Mouse (Mus musculus): ENCODE measurements at regions not wholly inside any gene's neighbourhood (a gene's known extent, or its start where the extent isn't known, plus 50 kb on each side); places are given as distances from the start of the nearest gene placed in this dataset.

- Histone ChIP-seq H3K27ac (replicated peaks) (no peak overlapping the region), H3K27me3 (ENCODE audit: low read depth, poor library complexity, severe bottlenecking) (peaks cover 6% of the 10 kb centered on the region; the same call in 1 of the 2 replicates), H3K36me3 (no peaks in the 10 kb centered on the region), H3K4me1 (peaks cover 11% of the 10 kb centered on the region), H3K4me3 (no peak overlapping the region), H3K9me3 (replicated peaks) (no peaks in the 10 kb centered on the region)
- 9% methylated on average over 3 of the region's 3 CpGs for WGBS
- no peak for DNase-seq (ENCODE audit: low spot score)
Measured at GRCm38 (mm10) chr2:61246691-61247258, 283.8 kb upstream of the Rbms1 start.

- no peaks in the 10 kb centered on the region for H3K9me3 ChIP-seq (replicated peaks)
- peaks cover 11% of the 10 kb centered on the region for H3K4me1 ChIP-seq
- no peaks in the 10 kb centered on the region for H3K36me3 ChIP-seq
- H3K4me3 ChIP-seq: no peak overlapping the region
- no peak for DNase-seq (ENCODE audit: low spot score)
- no peak overlapping the region for H3K27ac ChIP-seq (replicated peaks)
- peaks cover 6% of the 10 kb centered on the region; the same call in 1 of the 2 replicates for H3K27me3 ChIP-seq (ENCODE audit: low read depth, poor library complexity, severe bottlenecking)
- WGBS: 86% methylated on average over 7 of the region's 7 CpGs
Measured at GRCm38 (mm10) chr2:61245526-61245925, 282.5 kb upstream of the Rbms1 start.

GRCm38 (mm10) chr2:61221676-61222075 lies 258.7 kb upstream of the Rbms1 start:
- H3K9me3 ChIP-seq (replicated peaks): no peaks in the 10 kb centered on the region
- H3K27me3 ChIP-seq (ENCODE audit: low read depth, poor library complexity, severe bottlenecking): no peaks in the 10 kb centered on the region
- no peaks in the 10 kb centered on the region for H3K4me1 ChIP-seq
- 93% methylated on average over 3 of the region's 3 CpGs for WGBS
- no peak overlapping the region for H3K4me3 ChIP-seq
- no peak overlapping the region for H3K27ac ChIP-seq (replicated peaks)
- no peaks in the 10 kb centered on the region for H3K36me3 ChIP-seq
- no peak for DNase-seq (ENCODE audit: low spot score)

DNA sequence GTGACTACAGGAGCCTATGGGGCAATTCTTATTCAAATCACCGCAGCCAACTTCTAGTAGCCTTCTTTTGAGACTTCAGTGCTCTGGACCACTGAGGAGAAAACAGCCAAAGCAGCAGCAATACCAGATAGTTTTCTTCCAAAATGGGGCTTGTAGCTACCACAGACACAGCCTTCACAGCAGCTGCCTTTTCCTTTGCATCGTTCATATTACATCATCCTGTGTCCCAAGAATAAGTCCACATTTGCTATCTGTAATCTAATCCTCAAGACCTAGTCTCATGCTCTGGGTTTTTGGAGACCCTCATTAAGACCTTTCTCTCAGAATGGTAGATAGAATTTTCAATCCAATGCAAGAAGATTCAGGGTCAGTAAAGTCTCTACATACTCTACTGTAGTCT lies 258.2 kb upstream of the Rbms1 start:
- H3K27me3 ChIP-seq (ENCODE audit: low read depth, poor library complexity, severe bottlenecking): no peaks in the 10 kb centered on the region
- WGBS: 91% methylated on average over 2 of the region's 2 CpGs
- no peak for DNase-seq (ENCODE audit: low spot score)
- H3K27ac ChIP-seq (replicated peaks): no peak overlapping the region
- H3K4me3 ChIP-seq: no peak overlapping the region
- no peaks in the 10 kb centered on the region for H3K9me3 ChIP-seq (replicated peaks)
- no peaks in the 10 kb centered on the region for H3K4me1 ChIP-seq
- H3K36me3 ChIP-seq: no peaks in the 10 kb centered on the region

GRCm38 (mm10) chr2:61213951-61214350 lies 251.0 kb upstream of the Rbms1 start:
- Histone ChIP-seq H3K27me3 (ENCODE audit: low read depth, poor library complexity, severe bottlenecking) (no peaks in the 10 kb centered on the region), H3K4me3 (no peak overlapping the region), H3K9me3 (replicated peaks) (no peaks in the 10 kb centered on the region), H3K4me1 (no peaks in the 10 kb centered on the region), H3K36me3 (no peaks in the 10 kb centered on the region), H3K27ac (replicated peaks) (no peak overlapping the region)
- WGBS: 84% methylated on average over 1 of the region's 1 CpGs
- DNase-seq (ENCODE audit: low spot score): no peak

- Histone ChIP-seq H3K36me3 (no peaks in the 10 kb centered on the region), H3K27me3 (ENCODE audit: low read depth, poor library complexity, severe bottlenecking) (no peaks in the 10 kb centered on the region), H3K4me1 (no peaks in the 10 kb centered on the region), H3K9me3 (replicated peaks) (no peaks in the 10 kb centered on the region), H3K4me3 (no peak overlapping the region), H3K27ac (replicated peaks) (no peak overlapping the region)
- DNase-seq (ENCODE audit: low spot score): no peak
Measured at GRCm38 (mm10) chr2:61201387-61201786, 238.4 kb upstream of the Rbms1 start.

DNA sequence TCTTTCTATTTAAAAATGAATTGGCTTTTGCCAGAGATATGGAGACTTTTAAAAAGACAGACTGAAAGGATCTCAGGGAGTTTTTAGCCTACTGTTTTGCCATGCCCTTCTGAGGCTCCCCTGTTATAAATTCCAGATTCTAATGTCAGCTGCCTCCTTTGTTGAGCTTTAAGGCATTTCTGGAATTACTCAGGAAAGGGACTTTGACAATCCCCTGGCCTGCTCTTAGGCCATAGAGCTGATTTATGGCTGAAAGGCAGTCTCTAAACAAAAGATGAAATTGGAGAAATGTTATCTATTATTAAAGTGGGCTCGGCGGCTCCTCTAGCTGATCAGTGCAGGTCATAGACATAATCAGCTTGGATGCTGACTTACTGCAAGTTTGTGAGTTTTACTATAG lies 231.0 kb upstream of the Rbms1 start:
- no peak overlapping the region for H3K27ac ChIP-seq (replicated peaks)
- no peaks in the 10 kb centered on the region for H3K9me3 ChIP-seq (replicated peaks)
- no peaks in the 10 kb centered on the region for H3K36me3 ChIP-seq
- no peaks in the 10 kb centered on the region for H3K4me1 ChIP-seq
- H3K4me3 ChIP-seq: no peak overlapping the region
- WGBS: 81% methylated on average over 2 of the region's 2 CpGs
- no peak for DNase-seq (ENCODE audit: low spot score)
- no peaks in the 10 kb centered on the region for H3K27me3 ChIP-seq (ENCODE audit: low read depth, poor library complexity, severe bottlenecking)

GRCm38 (mm10) chr2:61182424-61182979 lies 219.5 kb upstream of the Rbms1 start:
- DNase-seq (ENCODE audit: low spot score): no peak
- 61% methylated on average over 8 of the region's 8 CpGs for WGBS
- Histone ChIP-seq H3K36me3 (no peaks in the 10 kb centered on the region), H3K27ac (replicated peaks) (no peak overlapping the region), H3K9me3 (replicated peaks) (no peaks in the 10 kb centered on the region), H3K4me3 (no peak overlapping the region), H3K27me3 (ENCODE audit: low read depth, poor library complexity, severe bottlenecking) (no peaks in the 10 kb centered on the region), H3K4me1 (peaks cover 15% of the 10 kb centered on the region)

DNA sequence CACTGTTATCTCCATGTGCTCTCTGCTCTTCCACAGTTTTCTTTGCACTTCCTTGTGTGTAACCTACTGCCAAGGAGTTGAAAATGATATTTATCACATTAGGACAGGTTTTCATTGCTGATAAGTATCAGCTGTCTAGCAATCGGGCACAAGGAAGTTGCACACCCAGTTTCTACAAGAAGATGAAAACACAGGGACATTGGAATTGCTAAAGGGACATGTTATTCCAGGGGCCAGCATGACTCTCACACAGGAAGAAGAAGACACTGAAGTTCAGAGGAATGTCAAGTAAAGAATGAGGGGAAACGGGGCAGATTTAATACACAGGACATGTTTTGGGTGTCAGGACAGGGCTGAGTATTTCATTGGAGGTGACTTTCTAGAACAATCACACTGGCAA lies 214.8 kb upstream of the Rbms1 start:
- Histone ChIP-seq H3K27ac (replicated peaks) (no peak overlapping the region; the same call in 1 of the 2 replicates), H3K27me3 (ENCODE audit: low read depth, poor library complexity, severe bottlenecking) (no peaks in the 10 kb centered on the region), H3K4me3 (no peak overlapping the region), H3K36me3 (no peaks in the 10 kb centered on the region), H3K4me1 (peaks cover 26% of the 10 kb centered on the region), H3K9me3 (replicated peaks) (no peaks in the 10 kb centered on the region)
- WGBS: 83% methylated on average over 2 of the region's 2 CpGs
- DNase-seq (ENCODE audit: low spot score): no peak

DNA sequence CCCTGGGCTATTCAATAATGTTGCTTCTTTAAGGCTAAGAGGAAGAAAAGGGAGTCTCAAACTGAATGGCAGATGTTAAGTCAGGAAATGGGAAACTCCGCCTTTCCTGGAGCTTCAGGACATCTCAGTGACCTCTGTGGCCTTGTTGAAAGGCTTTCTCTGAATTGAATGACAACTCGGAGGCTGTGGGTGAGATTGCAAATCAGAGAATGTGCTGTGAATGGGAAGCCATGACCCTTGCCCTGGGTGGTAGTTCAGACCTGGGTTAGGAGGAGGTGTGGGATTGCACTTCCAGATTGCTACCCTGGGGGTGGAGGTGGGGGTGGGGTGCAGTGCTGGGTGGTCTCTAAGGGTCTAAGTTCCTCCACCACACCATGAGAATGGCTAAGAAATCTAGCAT lies 213.8 kb upstream of the Rbms1 start:
- H3K4me1 ChIP-seq: peaks cover 19% of the 10 kb centered on the region

GRCm38 (mm10) chr2:61173581-61173980 lies 210.6 kb upstream of the Rbms1 start:
- Histone ChIP-seq H3K4me3 (no peak overlapping the region), H3K4me1 (peaks cover 15% of the 10 kb centered on the region), H3K27me3 (ENCODE audit: low read depth, poor library complexity, severe bottlenecking) (no peaks in the 10 kb centered on the region), H3K9me3 (replicated peaks) (no peaks in the 10 kb centered on the region), H3K36me3 (no peaks in the 10 kb centered on the region), H3K27ac (replicated peaks) (no peak overlapping the region)
- no peak for DNase-seq (ENCODE audit: low spot score)
- 79% methylated on average over 2 of the region's 2 CpGs for WGBS

More for the DNA sequence above, 213.8 kb upstream of the Rbms1 start:
- WGBS: 2% methylated on average over 2 of the region's 2 CpGs
- Histone ChIP-seq H3K9me3 (replicated peaks) (no peaks in the 10 kb centered on the region), H3K4me3 (no peak overlapping the region), H3K27ac (replicated peaks) (0 out of 2 replicates have a peak overlapping the region, but pooled peaks have one; percentile 46), H3K36me3 (no peaks in the 10 kb centered on the region), H3K27me3 (ENCODE audit: low read depth, poor library complexity, severe bottlenecking) (no peaks in the 10 kb centered on the region)
- DNase-seq (ENCODE audit: low spot score): peak; percentile 63

DNA sequence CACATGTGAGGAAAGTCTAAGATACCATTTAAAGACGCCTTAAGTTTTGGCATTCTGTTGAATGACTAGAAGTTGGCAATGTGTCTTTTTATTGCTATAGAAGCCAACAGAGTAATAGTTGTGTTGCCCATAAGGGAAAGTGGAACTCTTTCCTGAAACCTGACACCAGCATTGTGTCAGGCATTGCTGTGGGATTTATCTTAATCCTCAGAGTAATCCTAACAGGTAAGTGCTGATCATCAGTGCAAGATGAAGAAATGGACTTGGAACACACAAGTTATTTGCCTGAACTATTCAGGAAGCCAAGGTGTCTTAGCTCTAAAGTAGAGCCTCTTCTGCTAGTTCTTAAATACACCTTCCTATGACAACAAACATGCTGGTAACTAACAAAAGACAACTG lies 198.3 kb upstream of the Rbms1 start:
- no peaks in the 10 kb centered on the region for H3K27me3 ChIP-seq (ENCODE audit: low read depth, poor library complexity, severe bottlenecking)
- DNase-seq (ENCODE audit: low spot score): no peak
- no peaks in the 10 kb centered on the region for H3K9me3 ChIP-seq (replicated peaks)
- 87% methylated on average over 1 of the region's 1 CpGs for WGBS
- H3K27ac ChIP-seq (replicated peaks): no peak overlapping the region
- H3K4me1 ChIP-seq: peaks cover 10% of the 10 kb centered on the region; the same call in 1 of the 2 replicates
- no peaks in the 10 kb centered on the region for H3K36me3 ChIP-seq
- no peak overlapping the region for H3K4me3 ChIP-seq

DNA sequence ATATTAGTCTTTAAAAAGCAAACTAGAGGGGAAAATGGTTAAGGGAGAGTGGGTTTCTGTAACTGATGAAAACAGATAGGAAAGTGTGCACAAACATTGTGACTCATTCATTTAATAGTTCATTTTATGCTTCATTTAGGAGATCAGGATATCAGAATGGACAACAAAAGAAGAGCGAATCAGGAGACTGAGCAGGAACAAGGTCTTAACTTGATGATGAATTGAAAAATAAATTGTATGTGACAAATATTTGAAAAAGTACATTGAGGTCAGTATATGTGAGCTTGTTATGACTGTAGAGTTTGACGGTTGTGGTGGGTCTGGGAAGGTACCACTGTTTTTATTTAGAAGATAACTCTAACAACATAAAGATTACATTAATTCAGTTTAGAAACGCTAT lies 196.8 kb upstream of the Rbms1 start:
- H3K4me1 ChIP-seq: peaks cover 10% of the 10 kb centered on the region; the same call in 1 of the 2 replicates
- no peaks in the 10 kb centered on the region for H3K9me3 ChIP-seq (replicated peaks)
- H3K36me3 ChIP-seq: no peaks in the 10 kb centered on the region
- H3K27me3 ChIP-seq (ENCODE audit: low read depth, poor library complexity, severe bottlenecking): no peaks in the 10 kb centered on the region
- H3K27ac ChIP-seq (replicated peaks): no peak overlapping the region
- WGBS: 84% methylated on average over 3 of the region's 3 CpGs
- DNase-seq (ENCODE audit: low spot score): no peak
- no peak overlapping the region for H3K4me3 ChIP-seq
